ENCODE assay signal across 28 mouse cellular contexts in the genomic region with DNA sequence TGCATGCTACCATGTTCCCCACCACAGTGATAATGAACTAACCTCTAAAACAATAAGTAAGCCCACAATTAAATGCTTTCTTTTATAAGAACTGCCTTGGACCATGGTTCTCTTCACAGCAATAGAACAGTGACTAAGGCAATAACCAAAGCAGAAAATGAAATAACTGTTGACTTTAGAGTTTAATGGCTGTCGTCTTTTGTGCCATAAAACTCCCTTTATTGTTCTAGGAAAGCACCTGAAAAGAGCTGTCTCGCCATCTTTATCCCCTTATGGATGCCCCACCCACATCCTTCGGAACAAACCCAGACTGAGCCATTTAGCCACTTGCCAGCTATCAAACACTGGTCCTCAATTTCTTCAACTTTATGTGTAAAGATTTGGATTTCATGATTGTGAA.
"Had no signal": no experiment of that assay in that cellular context is flagged by ENCODE, and none has a peak within 500 bp of the region (broad histone marks: within the 10 kb centered on the region; RNA-seq: fewer than 3 reads in every experiment).

No protein-coding gene starts in this region.

- H3K9me3 ChIP-seq: embryonic facial prominence, embryonic 10.5 days; embryonic facial prominence, embryonic 12.5 days; embryonic facial prominence, embryonic 13.5 days; embryonic facial prominence, embryonic 15.5 days; forebrain, embryonic 10.5 days; forebrain, embryonic 12.5 days; forebrain, embryonic 13.5 days; forebrain, embryonic 15.5 days had no signal

- H3K9ac ChIP-seq: embryonic facial prominence, embryonic 12.5 days; embryonic facial prominence, embryonic 13.5 days; embryonic facial prominence, embryonic 15.5 days; forebrain, embryonic 12.5 days; forebrain, embryonic 13.5 days; forebrain, embryonic 15.5 days; forebrain, postnatal 0 days had no signal

- H3K27me3 ChIP-seq: embryonic facial prominence, embryonic 12.5 days; embryonic facial prominence, embryonic 13.5 days; embryonic facial prominence, embryonic 15.5 days; forebrain, embryonic 12.5 days; forebrain, embryonic 13.5 days; forebrain, embryonic 15.5 days had no signal

- H3K4me1 ChIP-seq: embryonic facial prominence, embryonic 10.5 days; embryonic facial prominence, embryonic 12.5 days; embryonic facial prominence, embryonic 13.5 days; embryonic facial prominence, embryonic 15.5 days; forebrain, embryonic 10.5 days; forebrain, embryonic 12.5 days; forebrain, embryonic 13.5 days; forebrain, embryonic 15.5 days had no signal

- H3K4me3 ChIP-seq: embryonic facial prominence, embryonic 10.5 days; embryonic facial prominence, embryonic 12.5 days; embryonic facial prominence, embryonic 13.5 days; embryonic facial prominence, embryonic 15.5 days; erythroblast, embryonic 14.5 days; forebrain, embryonic 10.5 days; forebrain, embryonic 12.5 days; forebrain, embryonic 13.5 days; forebrain, embryonic 15.5 days; gastrocnemius, adult 2 months; heart, adult 2 months had no signal

- ATAC-seq: forebrain, embryonic 13.5 days; forebrain, embryonic 14.5 days; forebrain, embryonic 15.5 days; forebrain, embryonic 16.5 days; forebrain, postnatal 0 days had no signal

- H3K36me3 ChIP-seq: embryonic facial prominence, embryonic 10.5 days; embryonic facial prominence, embryonic 12.5 days; embryonic facial prominence, embryonic 13.5 days; embryonic facial prominence, embryonic 15.5 days; forebrain, embryonic 10.5 days; forebrain, embryonic 12.5 days; forebrain, embryonic 15.5 days had no signal

- H3K27ac ChIP-seq: embryonic facial prominence, embryonic 10.5 days; embryonic facial prominence, embryonic 12.5 days; embryonic facial prominence, embryonic 13.5 days; embryonic facial prominence, embryonic 15.5 days; forebrain, embryonic 10.5 days; forebrain, embryonic 12.5 days; forebrain, embryonic 13.5 days; forebrain, embryonic 15.5 days; gastrocnemius, adult 2 months; heart, adult 2 months had no signal

- H3K4me2 ChIP-seq: embryonic facial prominence, embryonic 12.5 days; embryonic facial prominence, embryonic 13.5 days; embryonic facial prominence, embryonic 15.5 days; forebrain, embryonic 12.5 days; forebrain, embryonic 13.5 days; forebrain, embryonic 15.5 days had no signal

- DNase-seq: cerebellum, adult 8-10 months; cerebellum, adult 9-10 months; cerebellum, adult 9-11 months; cerebellum, postnatal 10 days; cerebellum, postnatal 14 days; cerebellum, postnatal 25 days; cerebellum, postnatal 36 days; embryo, embryonic 11 days; forebrain, postnatal 0 days; gastrocnemius, adult 2 months; gastrocnemius, postnatal 10 days; gastrocnemius, postnatal 14 days; gastrocnemius, postnatal 25 days; gastrocnemius, postnatal 36 days; heart, adult 11 months; heart, adult 18-20 months; heart, adult 2 months had no signal
